Mouse (Mus musculus) neural tube, embryonic 13.5 days (tissue): Measurements from ENCODE around the gene Slc12a3. TPM values are rescaled to one million over a fixed set of nuclear protein-coding genes. Genes with fewer than 3 reads are reported as not detected.

Source experiments
- ATAC-seq: fragments of 200-750 bp; cut with Nextera tagmentation; 2 replicates; pipeline ENCODE4 v1.8.0; 2017; ENCODE audit warnings: low read depth, mild to moderate bottlenecking, moderate TSS enrichment, moderate library complexity
- H3K27ac ChIP-seq: fragments of 300-500 bp; sonication (generic); replicated peaks from 2 replicates; pipeline ENCODE4 v1.5.1; 2015; ENCODE audit warnings: moderate library complexity, mild to moderate bottlenecking, inconsistent platforms
- H3K27me3 ChIP-seq: fragments of 300-500 bp; sonication (generic); 2 replicates; pipeline ENCODE4 v1.6.1; 2015; ENCODE audit warnings: mild to moderate bottlenecking, inconsistent platforms
- H3K36me3 ChIP-seq: fragments of 300-500 bp; sonication (generic); 2 replicates; pipeline ENCODE4 v1.6.1; 2015; ENCODE audit warnings: mild to moderate bottlenecking, inconsistent platforms
- H3K4me1 ChIP-seq: fragments of 300-500 bp; sonication (generic); replicated peaks from 2 replicates; pipeline ENCODE4 v1.6.1; 2015; ENCODE audit warnings: inconsistent platforms
- H3K4me2 ChIP-seq: fragments of 300-500 bp; sonication (generic); 2 replicates; pipeline ENCODE4 v1.6.1; 2015; ENCODE audit warnings: inconsistent platforms, mild to moderate bottlenecking, moderate library complexity
- H3K4me3 ChIP-seq: fragments of 300-500 bp; sonication (generic); 2 replicates; pipeline ENCODE4 v1.5.1; 2015; ENCODE audit warnings: mild to moderate bottlenecking, inconsistent platforms
- H3K9ac ChIP-seq: fragments of 300-500 bp; sonication (generic); 2 replicates; pipeline ENCODE4 v1.6.1; 2015; ENCODE audit warnings: moderate library complexity, mild to moderate bottlenecking, inconsistent platforms
- H3K9me3 ChIP-seq: fragments of 300-500 bp; sonication (generic); 2 replicates; pipeline ENCODE4 v1.6.1; 2016; ENCODE audit warnings: inconsistent platforms
- WGBS: fragments of 180-500 bp; shearing (Covaris S2); methylation state at CpG from one replicate; pipeline ENCODE4 v1.1.7; 2015; 5-methylcytosine and 5-hydroxymethylcytosine counted together
- polyA plus RNA-seq: library from polyadenylated mRNA; unstranded; fragments of >200 nt; fragmentation: Nextera tagmentation; extraction: Ambion mirVana; gene quantifications from 2 replicates; pipeline ENCODE4 v1.2.1, GENCODE M21; 2015

Gene Slc12a3
- polyA plus RNA-seq, 1 experiment from 2014 or later = 0.06 TPM

DNA sequence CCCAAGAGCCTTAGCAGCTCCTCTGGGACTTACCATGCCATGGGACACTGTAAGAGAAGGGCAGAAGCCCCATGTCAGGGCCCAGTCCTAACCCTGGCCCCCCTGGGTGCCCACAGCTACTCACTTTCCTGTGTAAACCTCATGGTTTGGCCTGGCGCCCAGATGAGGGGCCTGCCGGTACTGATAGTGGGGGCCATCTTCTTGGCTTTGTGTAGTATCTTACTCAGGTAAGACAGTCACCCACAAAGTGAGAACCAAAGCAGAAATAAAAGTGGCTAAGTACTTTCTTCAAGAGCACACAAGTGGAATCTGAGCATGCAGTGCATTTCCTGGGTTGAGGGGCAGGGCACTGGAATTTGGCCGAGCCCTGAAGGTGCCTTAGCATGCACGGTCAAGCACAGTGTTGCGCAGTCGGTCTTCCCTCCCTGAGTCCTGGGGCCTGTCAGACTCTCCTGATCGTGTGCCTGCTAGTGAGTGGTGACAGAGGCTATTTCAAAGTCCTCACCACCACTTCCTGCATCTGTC lies 21.9 kb upstream of the Slc12a3 start:
- Histone ChIP-seq H3K9me3 (no peaks in the 10 kb centered on the region), H3K4me2 (no peak overlapping the region), H3K27me3 (no peaks in the 10 kb centered on the region), H3K4me3 (no peak overlapping the region), H3K27ac (no peak overlapping the region), H3K36me3 (peaks cover 93% of the 10 kb centered on the region), H3K4me1 (no peaks in the 10 kb centered on the region), H3K9ac (no peak overlapping the region)
- no peak for ATAC-seq
- 90% methylated on average over 7 of the region's 7 CpGs for WGBS

DNA sequence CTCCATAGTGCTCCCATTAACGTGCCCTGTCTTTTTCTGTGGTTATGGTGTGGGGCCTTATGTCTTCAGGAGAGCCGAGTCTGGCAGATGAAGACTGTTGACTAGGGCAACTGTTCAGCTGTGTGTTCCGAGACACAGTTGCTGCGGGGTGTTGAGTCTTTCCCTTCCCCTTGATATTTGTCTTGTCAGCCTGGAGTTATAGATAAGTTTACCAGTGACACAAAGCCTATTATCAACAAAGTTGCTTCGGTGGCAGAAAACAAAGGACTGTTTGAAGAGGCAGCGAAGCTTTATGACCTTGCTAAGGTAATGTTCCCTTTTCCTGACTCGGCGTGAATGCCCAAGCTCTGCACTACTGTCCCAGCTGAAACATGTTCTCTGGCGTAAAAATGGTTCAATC lies 21.3 kb upstream of the Slc12a3 start:
- no peak for ATAC-seq
- Histone ChIP-seq H3K4me1 (no peaks in the 10 kb centered on the region), H3K9me3 (no peaks in the 10 kb centered on the region), H3K27me3 (no peaks in the 10 kb centered on the region), H3K9ac (no peak overlapping the region), H3K4me3 (no peak overlapping the region), H3K4me2 (no peak overlapping the region), H3K27ac (no peak overlapping the region), H3K36me3 (peaks cover 93% of the 10 kb centered on the region)
- WGBS = 68% methylated on average over 9 of the region's 9 CpGs

DNA sequence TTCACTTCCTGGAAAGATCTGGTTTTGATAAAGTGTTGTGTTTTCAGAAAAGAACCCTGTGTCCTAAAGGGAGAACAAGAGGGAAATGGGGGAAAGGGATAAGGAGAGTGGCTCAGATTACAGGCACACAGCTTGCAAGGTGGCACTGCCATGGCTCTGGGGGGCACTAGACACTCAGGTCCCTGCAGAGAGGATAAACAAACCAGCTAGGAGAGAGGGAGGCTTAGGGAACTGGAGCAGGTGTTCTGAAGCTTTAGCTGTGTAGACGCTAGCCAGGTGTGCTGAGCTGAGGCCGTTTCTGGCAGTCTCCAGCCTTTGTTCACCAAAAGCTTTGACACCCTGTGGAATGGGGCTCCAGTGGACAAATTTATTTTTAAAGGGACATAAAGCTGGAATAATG lies 14.9 kb upstream of the Slc12a3 start:
- H3K36me3 ChIP-seq = peaks cover 84% of the 10 kb centered on the region
- ATAC-seq = no peak

GRCm38 (mm10) chr8:94317249-94317648 lies 11.8 kb upstream of the Slc12a3 start:
- no peak for ATAC-seq
- Histone ChIP-seq H3K27me3 (no peaks in the 10 kb centered on the region), H3K4me2 (no peak overlapping the region), H3K36me3 (peaks cover 85% of the 10 kb centered on the region), H3K27ac (no peak overlapping the region), H3K4me1 (no peaks in the 10 kb centered on the region), H3K4me3 (no peak overlapping the region), H3K9ac (no peak overlapping the region), H3K9me3 (no peaks in the 10 kb centered on the region)
- 93% methylated on average over 2 of the region's 2 CpGs for whole genome bisulfite sequencing

More for the DNA sequence above, 14.9 kb upstream of the Slc12a3 start:
- Histone ChIP-seq H3K27ac (no peak overlapping the region), H3K4me3 (no peak overlapping the region), H3K4me1 (no peaks in the 10 kb centered on the region), H3K4me2 (no peak overlapping the region), H3K9ac (no peak overlapping the region), H3K27me3 (no peaks in the 10 kb centered on the region), H3K9me3 (no peaks in the 10 kb centered on the region)
- 95% methylated on average over 2 of the region's 2 CpGs for WGBS

DNA sequence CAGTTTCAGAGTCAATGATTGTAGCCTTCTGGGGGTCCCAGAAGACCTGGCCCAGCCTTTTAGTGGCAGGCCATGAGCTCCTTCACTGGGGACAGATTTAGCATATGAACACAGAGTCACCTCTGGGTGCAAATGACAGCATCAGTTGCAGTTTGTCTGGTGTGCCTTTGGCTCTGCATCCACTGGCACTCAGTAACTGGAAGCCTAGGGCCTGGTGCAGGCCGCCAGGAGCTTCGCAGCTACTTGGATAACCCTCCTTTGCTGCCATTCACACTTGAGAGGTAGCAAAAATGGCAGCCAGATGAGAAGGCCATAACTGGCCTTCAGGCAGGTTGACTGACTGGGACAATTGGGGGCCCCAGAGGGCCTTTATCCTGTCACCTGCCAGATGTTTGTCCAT lies 11.3 kb upstream of the Slc12a3 start:
- WGBS = 87% methylated on average over 2 of the region's 2 CpGs
- no peak overlapping the region for H3K4me2 ChIP-seq
- ATAC-seq = no peak
- no peaks in the 10 kb centered on the region for H3K9me3 ChIP-seq
- no peak overlapping the region for H3K4me3 ChIP-seq
- H3K27ac ChIP-seq = no peak overlapping the region
- no peaks in the 10 kb centered on the region for H3K4me1 ChIP-seq
- H3K9ac ChIP-seq = no peak overlapping the region
- peaks cover 80% of the 10 kb centered on the region for H3K36me3 ChIP-seq
- no peaks in the 10 kb centered on the region for H3K27me3 ChIP-seq

DNA sequence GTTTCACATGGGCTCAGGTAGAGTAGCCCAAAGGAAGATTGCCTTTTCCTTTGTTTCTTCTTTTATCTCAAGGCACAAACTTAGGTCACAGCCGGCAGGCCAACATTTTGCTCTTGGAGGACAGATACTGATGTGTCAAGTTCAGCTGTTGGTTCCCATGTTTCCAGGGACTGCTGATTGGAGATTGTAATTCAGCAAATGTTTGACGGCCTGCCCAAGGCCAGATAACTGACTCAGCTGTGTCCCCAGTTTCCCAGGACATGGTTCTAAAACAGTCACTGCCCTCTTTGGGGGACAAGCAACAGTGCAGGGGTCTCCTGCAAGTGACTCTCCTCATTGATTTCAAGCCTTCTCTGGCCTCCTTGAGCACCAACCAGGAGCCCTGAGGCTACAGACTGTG lies 9.0 kb upstream of the Slc12a3 start:
- no peaks in the 10 kb centered on the region for H3K4me1 ChIP-seq
- 79% methylated on average over 2 of the region's 2 CpGs for WGBS
- no peak overlapping the region for H3K4me2 ChIP-seq
- H3K27me3 ChIP-seq = no peaks in the 10 kb centered on the region
- no peaks in the 10 kb centered on the region for H3K9me3 ChIP-seq
- no peak overlapping the region for H3K27ac ChIP-seq
- peaks cover 75% of the 10 kb centered on the region for H3K36me3 ChIP-seq
- ATAC-seq = no peak
- no peak overlapping the region for H3K4me3 ChIP-seq
- no peak overlapping the region for H3K9ac ChIP-seq

DNA sequence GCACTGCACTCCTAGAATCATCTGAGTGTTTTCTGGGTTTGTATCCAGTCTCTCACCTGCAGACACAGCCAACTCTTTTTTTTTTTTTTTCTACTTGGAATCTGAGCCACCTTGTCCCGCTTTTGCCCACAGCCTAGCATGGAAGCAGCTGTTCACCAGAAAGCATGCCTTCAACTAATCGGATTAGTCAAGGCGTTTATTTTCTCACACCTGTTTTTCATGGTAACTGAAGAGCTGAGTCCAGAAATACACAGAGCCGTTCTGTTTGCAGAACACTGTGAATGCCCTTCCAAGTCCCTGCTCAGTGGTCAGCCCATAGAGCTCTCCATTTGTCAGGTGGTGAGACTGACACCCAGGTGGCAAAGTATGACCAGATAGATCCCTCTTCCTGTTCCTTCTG lies 6.9 kb upstream of the Slc12a3 start:
- no peaks in the 10 kb centered on the region for H3K9me3 ChIP-seq
- 81% methylated on average over 4 of the region's 4 CpGs for WGBS
- H3K4me2 ChIP-seq = no peak overlapping the region
- no peaks in the 10 kb centered on the region for H3K4me1 ChIP-seq
- ATAC-seq = no peak
- H3K9ac ChIP-seq = no peak overlapping the region
- H3K27ac ChIP-seq = no peak overlapping the region
- H3K36me3 ChIP-seq = peaks cover 55% of the 10 kb centered on the region
- H3K4me3 ChIP-seq = no peak overlapping the region
- no peaks in the 10 kb centered on the region for H3K27me3 ChIP-seq

GRCm38 (mm10) chr8:94323041-94323440 lies 6.0 kb upstream of the Slc12a3 start:
- Histone ChIP-seq H3K4me3 (no peak overlapping the region), H3K9ac (no peak overlapping the region), H3K4me1 (no peaks in the 10 kb centered on the region), H3K27me3 (no peaks in the 10 kb centered on the region), H3K9me3 (no peaks in the 10 kb centered on the region), H3K4me2 (no peak overlapping the region), H3K36me3 (peaks cover 47% of the 10 kb centered on the region), H3K27ac (no peak overlapping the region)
- WGBS = 89% methylated on average over 6 of the region's 6 CpGs
- ATAC-seq = no peak

DNA sequence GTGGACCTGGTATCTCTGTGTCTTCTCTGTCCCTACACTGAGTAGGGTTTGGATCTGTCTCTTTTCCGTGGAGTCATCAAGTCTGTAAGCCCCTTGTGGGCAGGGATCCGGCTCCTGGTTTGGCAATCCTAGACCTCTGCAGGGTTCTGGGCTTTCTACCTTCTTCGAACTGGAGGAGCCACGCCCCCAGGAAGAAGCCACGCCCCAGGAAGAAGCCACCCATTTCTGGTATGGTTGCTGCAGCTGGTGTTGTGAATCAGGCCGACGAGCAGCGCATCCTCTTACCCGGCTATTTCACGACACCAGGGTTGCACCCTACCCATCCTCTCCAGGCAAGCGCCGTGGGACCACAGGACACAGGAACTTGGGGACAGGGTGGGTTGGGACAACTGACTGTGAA lies 4.9 kb upstream of the Slc12a3 start:
- Histone ChIP-seq H3K36me3 (peaks cover 38% of the 10 kb centered on the region), H3K4me1 (no peaks in the 10 kb centered on the region), H3K27ac (no peak overlapping the region), H3K9me3 (no peaks in the 10 kb centered on the region), H3K9ac (no peak overlapping the region), H3K4me3 (no peak overlapping the region), H3K27me3 (no peaks in the 10 kb centered on the region), H3K4me2 (no peak overlapping the region)
- 51% methylated on average over 12 of the region's 12 CpGs for WGBS
- no peak for ATAC-seq

- H3K36me3 ChIP-seq = peaks cover 21% of the 10 kb centered on the region
- ATAC-seq = no peak
- no peaks in the 10 kb centered on the region for H3K4me1 ChIP-seq
- no peak overlapping the region for H3K4me2 ChIP-seq
- no peak overlapping the region for H3K4me3 ChIP-seq
- no peaks in the 10 kb centered on the region for H3K27me3 ChIP-seq
- no peak overlapping the region for H3K27ac ChIP-seq
- no peak overlapping the region for H3K9ac ChIP-seq
- no peaks in the 10 kb centered on the region for H3K9me3 ChIP-seq
- WGBS = 87% methylated on average over 4 of the region's 4 CpGs
Observed at GRCm38 (mm10) chr8:94326016-94326415, 3.0 kb upstream of the Slc12a3 start.

DNA sequence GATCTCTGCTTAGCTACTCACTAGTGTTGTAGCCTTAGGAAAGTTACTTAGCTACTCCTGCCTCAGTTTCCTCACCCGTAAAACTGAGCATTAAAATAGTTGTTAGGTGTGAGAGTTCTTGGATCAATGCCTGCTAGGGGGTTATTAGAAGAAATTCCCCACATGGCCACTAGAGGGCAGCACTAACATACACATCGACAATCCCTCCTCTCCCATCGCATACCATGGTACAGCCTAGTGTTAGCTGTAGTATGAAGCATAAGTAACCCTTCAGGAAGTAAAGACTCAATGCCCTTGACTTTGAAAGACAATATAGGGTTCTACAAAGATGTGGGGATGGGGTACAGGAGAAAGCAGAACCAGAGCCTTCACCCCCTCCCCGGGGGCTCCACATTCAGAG lies 1.7 kb downstream of the Slc12a3 start:
- ATAC-seq = peak; percentile 79
- no peak overlapping the region for H3K4me3 ChIP-seq
- no peak overlapping the region for H3K4me2 ChIP-seq
- no peak overlapping the region for H3K9ac ChIP-seq
- H3K27me3 ChIP-seq = no peaks in the 10 kb centered on the region
- no peak overlapping the region for H3K27ac ChIP-seq
- H3K36me3 ChIP-seq = no peaks in the 10 kb centered on the region
- 38% methylated on average over 4 of the region's 4 CpGs for WGBS
- no peaks in the 10 kb centered on the region for H3K9me3 ChIP-seq
- no peaks in the 10 kb centered on the region for H3K4me1 ChIP-seq

- WGBS = 54% methylated on average over 5 of the region's 5 CpGs
- no peaks in the 10 kb centered on the region for H3K9me3 ChIP-seq
- ATAC-seq = no peak
- H3K4me3 ChIP-seq = no peak overlapping the region
- H3K27me3 ChIP-seq = no peaks in the 10 kb centered on the region
- H3K36me3 ChIP-seq = no peaks in the 10 kb centered on the region
- no peaks in the 10 kb centered on the region for H3K4me1 ChIP-seq
- no peak overlapping the region for H3K4me2 ChIP-seq
- no peak overlapping the region for H3K27ac ChIP-seq
- no peak overlapping the region for H3K9ac ChIP-seq
Observed at GRCm38 (mm10) chr8:94333345-94333744, 4.3 kb downstream of the Slc12a3 start.

GRCm38 (mm10) chr8:94337559-94337958 lies 8.6 kb downstream of the Slc12a3 start:
- Histone ChIP-seq H3K9me3 (no peaks in the 10 kb centered on the region), H3K9ac (no peak overlapping the region), H3K4me3 (no peak overlapping the region), H3K27ac (no peak overlapping the region), H3K27me3 (no peaks in the 10 kb centered on the region), H3K36me3 (no peaks in the 10 kb centered on the region), H3K4me1 (no peaks in the 10 kb centered on the region), H3K4me2 (no peak overlapping the region)
- no peak for ATAC-seq
- WGBS = 85% methylated on average over 8 of the region's 8 CpGs
